Mouse (Mus musculus) liver, postnatal 0 days (tissue): ENCODE measurements around the gene Chst4.

Experiments used
- CTCF ChIP-seq: sonication (generic); IDR thresholded peaks from 2 replicates; pipeline ENCODE4 v1.5.1; 2016; ENCODE audit warnings: antibody characterized with exemption, low read depth
- EP300 ChIP-seq: IDR thresholded peaks from 2 replicates; pipeline ENCODE4 v1.6.1; 2016; ENCODE audit warnings: antibody characterized with exemption, low read depth, mild to moderate bottlenecking

- TF ChIP-seq CTCF (no peak), EP300 (no peak)
These were observed 33.1 kb downstream of the Chst4 start for GRCm38 (mm10) chr8:110006312-110007023.
